Mouse (Mus musculus): ENCODE measurements around the gene Mrps7.

DNA sequence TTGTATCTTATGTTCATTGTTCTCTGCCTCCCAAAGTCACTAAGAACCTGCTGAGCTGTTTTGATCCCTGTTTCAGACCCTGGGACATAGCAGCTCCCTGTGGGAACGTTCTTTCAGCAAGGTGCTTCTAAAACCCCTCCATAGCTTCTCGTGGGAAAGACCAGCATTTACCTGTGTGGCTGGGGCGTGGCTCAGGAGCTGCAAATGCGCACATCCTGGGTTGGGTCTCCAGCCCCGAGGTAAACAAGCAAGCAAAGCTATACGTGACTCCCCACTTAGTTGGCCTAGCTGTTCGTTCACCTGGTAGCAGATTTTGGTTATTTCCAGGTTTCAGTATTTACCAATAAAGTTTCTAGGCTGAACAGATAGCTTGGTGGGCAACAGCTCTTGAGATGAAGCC is 28.5 kb downstream of the Mrps7 start:
- no peak for TF ChIP-seq CTCF (IDR thresholded peaks at IDR 0.05; ENCODE audit: control insufficient read depth, insufficient read depth, low read length)
- TF ChIP-seq POLR2A (IDR thresholded peaks at IDR 0.05; ENCODE audit: borderline replicate concordance, control insufficient read depth, low read depth, low read length), result no peak

Measured in bone marrow, adult 2 months (tissue).